Mouse (Mus musculus) hindbrain, embryonic 14.5 days (tissue): ENCODE data around the gene Entpd8. TPM values are rescaled to one million over a fixed set of nuclear protein-coding genes. Genes with fewer than 3 reads are reported as not detected.

Source experiments
- ATAC-seq: fragments of 200-750 bp; cut with Nextera tagmentation; 2 replicates; pipeline ENCODE4 v1.8.0; 2017; ENCODE audit warnings: moderate number of reproducible peaks, mild to moderate bottlenecking, moderate TSS enrichment, moderate library complexity; ENCODE audit not compliant: low FRiP score
- DNase-seq: peaks from one replicate; pipeline ENCODE4 v3.0.0-alpha.2; 2015; ENCODE audit warnings: low spot score
- H3K27ac ChIP-seq: fragments of 300-500 bp; sonication (generic); 2 replicates; pipeline ENCODE4 v1.5.1; 2014; ENCODE audit warnings: mild to moderate bottlenecking, moderate library complexity
- H3K27me3 ChIP-seq: fragments of 300-500 bp; sonication (generic); 2 replicates; pipeline ENCODE4 v1.6.1; 2014; ENCODE audit warnings: mild to moderate bottlenecking, low read length, mixed read lengths; ENCODE audit not compliant: control insufficient read depth, insufficient read depth
- H3K36me3 ChIP-seq: fragments of 300-500 bp; sonication (generic); replicated peaks from 2 replicates; pipeline ENCODE4 v1.6.1; 2014; ENCODE audit not compliant: control insufficient read depth, insufficient read depth
- H3K4me1 ChIP-seq: fragments of 300-500 bp; sonication (generic); replicated peaks from 2 replicates; pipeline ENCODE4 v1.6.1; 2014; ENCODE audit warnings: antibody characterized with exemption, low read length, mixed read lengths; ENCODE audit not compliant: control insufficient read depth, insufficient read depth
- H3K4me2 ChIP-seq: fragments of 300-500 bp; sonication (generic); replicated peaks from 2 replicates; pipeline ENCODE4 v1.6.1; 2014; ENCODE audit warnings: mild to moderate bottlenecking, moderate library complexity
- H3K4me3 ChIP-seq: fragments of 300-500 bp; sonication (generic); replicated peaks from 2 replicates; pipeline ENCODE4 v1.5.1; 2014; ENCODE audit warnings: mild to moderate bottlenecking, low read length
- H3K9ac ChIP-seq: fragments of 300-500 bp; sonication (generic); 2 replicates; pipeline ENCODE4 v1.6.1; 2014
- H3K9me3 ChIP-seq: fragments of 300-500 bp; sonication (generic); 2 replicates; pipeline ENCODE4 v1.6.1; 2016; ENCODE audit warnings: low read length; ENCODE audit not compliant: control insufficient read depth
- WGBS: fragments of 180-500 bp; shearing (Covaris S2); extraction: QIAGEN DNeasy Blood & Tissue Kit; methylation state at CpG from one replicate; pipeline ENCODE4 v1.1.7; 2014; 5-methylcytosine and 5-hydroxymethylcytosine counted together
- polyA plus RNA-seq: library from polyadenylated mRNA; unstranded; fragments of >200 nt; fragmentation: Nextera tagmentation; extraction: Ambion mirVana; gene quantifications from 2 replicates; pipeline ENCODE4 v1.2.1, GENCODE M21; 2014

The Entpd8 gene
- polyA plus RNA-seq, 1 experiment from 2014 or later, result not detected

- Histone ChIP-seq H3K4me2 (no peak overlapping the region), H3K27me3 (no peaks in the 10 kb centered on the region), H3K4me3 (no peak overlapping the region), H3K4me1 (peaks cover 14% of the 10 kb centered on the region), H3K9ac (no peak overlapping the region), H3K36me3 (peaks cover 71% of the 10 kb centered on the region), H3K9me3 (no peaks in the 10 kb centered on the region), H3K27ac (no peak overlapping the region)
- no peak for DNase-seq
- WGBS, result 94% methylated on average over 7 of the region's 7 CpGs
- ATAC-seq, result no peak
Observed at GRCm38 (mm10) chr2:25058926-25059325, 21.2 kb upstream of the Entpd8 start.

- no peak overlapping the region for H3K4me3 ChIP-seq
- ATAC-seq (no peak), DNase-seq (no peak)
- WGBS, result 93% methylated on average over 5 of the region's 5 CpGs
- no peak overlapping the region for H3K4me2 ChIP-seq
- no peaks in the 10 kb centered on the region for H3K27me3 ChIP-seq
- no peak overlapping the region for H3K9ac ChIP-seq
- no peaks in the 10 kb centered on the region for H3K9me3 ChIP-seq
- no peaks in the 10 kb centered on the region for H3K4me1 ChIP-seq
- H3K27ac ChIP-seq, result no peak overlapping the region
- peaks cover 48% of the 10 kb centered on the region for H3K36me3 ChIP-seq
Observed at GRCm38 (mm10) chr2:25063523-25063922, 16.6 kb upstream of the Entpd8 start.

- DNase-seq, result no peak
- Histone ChIP-seq H3K4me2 (no peak overlapping the region), H3K36me3 (peaks cover 40% of the 10 kb centered on the region), H3K4me3 (no peak overlapping the region), H3K4me1 (no peaks in the 10 kb centered on the region), H3K27me3 (no peaks in the 10 kb centered on the region), H3K9ac (no peak overlapping the region), H3K27ac (no peak overlapping the region), H3K9me3 (no peaks in the 10 kb centered on the region)
- WGBS, result 100% methylated on average over 1 of the region's 1 CpGs
- ATAC-seq, result no peak
Observed at GRCm38 (mm10) chr2:25064285-25064684, 15.8 kb upstream of the Entpd8 start.

GRCm38 (mm10) chr2:25065537-25065936 is 14.6 kb upstream of the Entpd8 start:
- H3K27ac ChIP-seq, result no peak overlapping the region
- H3K9ac ChIP-seq, result no peak overlapping the region
- no peak overlapping the region for H3K4me2 ChIP-seq
- DNase-seq, result no peak
- no peak for ATAC-seq
- H3K4me3 ChIP-seq, result no peak overlapping the region
- H3K36me3 ChIP-seq, result peaks cover 28% of the 10 kb centered on the region
- H3K27me3 ChIP-seq, result no peaks in the 10 kb centered on the region
- no peaks in the 10 kb centered on the region for H3K4me1 ChIP-seq
- no peaks in the 10 kb centered on the region for H3K9me3 ChIP-seq

GRCm38 (mm10) chr2:25066552-25066951 is 13.6 kb upstream of the Entpd8 start:
- peaks cover 17% of the 10 kb centered on the region for H3K36me3 ChIP-seq
- no peaks in the 10 kb centered on the region for H3K9me3 ChIP-seq
- no peak overlapping the region for H3K4me3 ChIP-seq
- DNase-seq (no peak), ATAC-seq (no peak)
- H3K9ac ChIP-seq, result no peak overlapping the region
- H3K4me2 ChIP-seq, result no peak overlapping the region
- no peaks in the 10 kb centered on the region for H3K4me1 ChIP-seq
- no peak overlapping the region for H3K27ac ChIP-seq
- WGBS, result 85% methylated on average over 4 of the region's 4 CpGs
- no peaks in the 10 kb centered on the region for H3K27me3 ChIP-seq

- Histone ChIP-seq H3K9me3 (no peaks in the 10 kb centered on the region), H3K4me3 (no peak overlapping the region), H3K9ac (no peak overlapping the region), H3K36me3 (no peaks in the 10 kb centered on the region), H3K4me1 (no peaks in the 10 kb centered on the region), H3K4me2 (no peak overlapping the region), H3K27ac (no peak overlapping the region), H3K27me3 (no peaks in the 10 kb centered on the region)
- ATAC-seq (no peak), DNase-seq (no peak)
- 78% methylated on average over 4 of the region's 4 CpGs for WGBS
Observed at GRCm38 (mm10) chr2:25069537-25069936, 10.6 kb upstream of the Entpd8 start.

- ATAC-seq (no peak), DNase-seq (no peak)
- no peaks in the 10 kb centered on the region for H3K27me3 ChIP-seq
- no peak overlapping the region for H3K27ac ChIP-seq
- H3K4me3 ChIP-seq, result no peak overlapping the region
- WGBS, result 97% methylated on average over 4 of the region's 4 CpGs
- no peak overlapping the region for H3K4me2 ChIP-seq
- H3K36me3 ChIP-seq, result no peaks in the 10 kb centered on the region
- H3K9ac ChIP-seq, result no peak overlapping the region
- H3K4me1 ChIP-seq, result no peaks in the 10 kb centered on the region
- H3K9me3 ChIP-seq, result no peaks in the 10 kb centered on the region
Observed at GRCm38 (mm10) chr2:25072398-25072797, 7.7 kb upstream of the Entpd8 start.

- Histone ChIP-seq H3K27me3 (no peaks in the 10 kb centered on the region), H3K36me3 (no peaks in the 10 kb centered on the region), H3K4me1 (no peaks in the 10 kb centered on the region), H3K9ac (no peak overlapping the region), H3K27ac (no peak overlapping the region), H3K4me3 (no peak overlapping the region), H3K9me3 (no peaks in the 10 kb centered on the region), H3K4me2 (no peak overlapping the region)
- DNase-seq (no peak), ATAC-seq (no peak)
- 70% methylated on average over 4 of the region's 4 CpGs for WGBS
Observed at GRCm38 (mm10) chr2:25075506-25075905, 4.6 kb upstream of the Entpd8 start.

GRCm38 (mm10) chr2:25078967-25079366 is 1.1 kb upstream of the Entpd8 start:
- Histone ChIP-seq H3K36me3 (no peaks in the 10 kb centered on the region), H3K27ac (no peak overlapping the region), H3K4me3 (no peak overlapping the region), H3K27me3 (no peaks in the 10 kb centered on the region), H3K9me3 (no peaks in the 10 kb centered on the region), H3K4me1 (no peaks in the 10 kb centered on the region), H3K9ac (no peak overlapping the region), H3K4me2 (no peak overlapping the region)
- WGBS, result 73% methylated on average over 1 of the region's 1 CpGs
- DNase-seq (no peak), ATAC-seq (no peak)

GRCm38 (mm10) chr2:25083697-25084096 is 3.6 kb downstream of the Entpd8 start:
- Histone ChIP-seq H3K4me3 (no peak overlapping the region), H3K9me3 (no peaks in the 10 kb centered on the region), H3K27me3 (no peaks in the 10 kb centered on the region), H3K4me2 (no peak overlapping the region), H3K4me1 (no peaks in the 10 kb centered on the region), H3K27ac (no peak overlapping the region), H3K9ac (no peak overlapping the region), H3K36me3 (no peaks in the 10 kb centered on the region)
- ATAC-seq, result no peak
- WGBS, result 83% methylated on average over 4 of the region's 4 CpGs
- DNase-seq, result no peak
